13 mouse cellular contexts compared by ENCODE assay signal in genomic region chr2:35502561-35502960, GRCm38 (mm10). TPM values are rescaled to one million over a fixed set of nuclear protein-coding genes. Genes with fewer than 3 reads are reported as not detected.
DNase-seq lines count a peak whose midpoint lies in the region; ATAC-seq and TF ChIP-seq lines count a peak whose summit lies in the region.
"Had no signal": no experiment of that assay in that cellular context is flagged by ENCODE, and none has a peak within 500 bp of the region (broad histone marks: within the 10 kb centered on the region; RNA-seq: fewer than 3 reads in every experiment).

No protein-coding gene starts in this region.

- TF ChIP-seq EP300 in liver, embryonic 14.5 days (IDR thresholded peaks at IDR 0.05; ENCODE audit: low read depth), result no peak

- H3K27me3 ChIP-seq in kidney, embryonic 15.5 days, result no peaks in the 10 kb centered on the region
- no peaks in the 10 kb centered on the region for H3K27me3 ChIP-seq in kidney, adult 2 months (replicated peaks; ENCODE audit: control insufficient read depth, insufficient read depth, low read length)
- no peaks in the 10 kb centered on the region for H3K27me3 ChIP-seq in liver, embryonic 14.5 days (ENCODE audit: control insufficient read depth, insufficient read depth, low read length)
- H3K27me3 ChIP-seq in midbrain, embryonic 10.5 days (ENCODE audit: low read depth, poor library complexity, severe bottlenecking), result no peaks in the 10 kb centered on the region
- H3K27me3 ChIP-seq in hindbrain, embryonic 16.5 days (replicated peaks; ENCODE audit: control insufficient read depth, insufficient read depth, low read length), result no peaks in the 10 kb centered on the region
- H3K27me3 ChIP-seq: forebrain, embryonic 12.5 days; lung, embryonic 15.5 days; midbrain, embryonic 13.5 days had no signal

- H3K4me3 ChIP-seq in kidney, embryonic 15.5 days (replicated peaks), result no peak overlapping the region
- no peak overlapping the region for H3K4me3 ChIP-seq in kidney, adult 2 months (ENCODE audit: insufficient read depth, low read depth, low read length)
- no peak overlapping the region for H3K4me3 ChIP-seq in liver, embryonic 14.5 days (ENCODE audit: insufficient read depth in 1 of 2, low read depth in 2 of 2, low read length in 2 of 2)
- no peak overlapping the region for H3K4me3 ChIP-seq in midbrain, embryonic 10.5 days
- H3K4me3 ChIP-seq in hindbrain, embryonic 16.5 days (ENCODE audit: low read length), result no peak overlapping the region
- H3K4me3 ChIP-seq: forebrain, embryonic 12.5 days; lung, embryonic 15.5 days; midbrain, embryonic 13.5 days had no signal

- TF ChIP-seq POLR2A in kidney, adult 2 months (IDR thresholded peaks at IDR 0.05; ENCODE audit: low read depth, low read length), result no peak

- no peak for ATAC-seq in kidney, embryonic 15.5 days (replicated peaks; ENCODE audit: low FRiP score)
- 0 out of 2 replicates have a peak, but pooled peaks have one; percentile 13 for ATAC-seq in common myeloid progenitor, adult 5-6 weeks (replicated peaks; ENCODE audit: low read depth, poor library complexity, severe bottlenecking)
- ATAC-seq in erythroblast, adult 5-6 weeks (replicated peaks; ENCODE audit: low FRiP score, poor library complexity, severe bottlenecking), result 0 out of 2 replicates have a peak, but pooled peaks have one; percentile 48
- ATAC-seq in liver, embryonic 14.5 days (ENCODE audit: insufficient read depth), result peak; percentile 31; the same call in 1 of the 2 replicates
- no peak for ATAC-seq in hindbrain, embryonic 16.5 days
- ATAC-seq: midbrain, embryonic 13.5 days had no signal

- H3K4me1 ChIP-seq in kidney, embryonic 15.5 days, result peaks cover 49% of the 10 kb centered on the region
- no peaks in the 10 kb centered on the region for H3K4me1 ChIP-seq in kidney, adult 2 months (ENCODE audit: control insufficient read depth, insufficient read depth, low read length)
- peaks cover 75 to 90% of the 10 kb centered on the region in 2 experiments for H3K4me1 ChIP-seq in liver, embryonic 14.5 days (replicated peaks; ENCODE audit: control insufficient read depth in 2 of 2, insufficient read depth in 2 of 2, low read length in 1 of 2)
- peaks cover 15% of the 10 kb centered on the region for H3K4me1 ChIP-seq in midbrain, embryonic 10.5 days
- H3K4me1 ChIP-seq in hindbrain, embryonic 16.5 days (ENCODE audit: control insufficient read depth, insufficient read depth, low read depth, low read length), result peaks cover 7% of the 10 kb centered on the region
- H3K4me1 ChIP-seq: midbrain, embryonic 13.5 days had no signal

- H3K9me3 ChIP-seq in kidney, embryonic 15.5 days (replicated peaks), result no peaks in the 10 kb centered on the region
- H3K9me3 ChIP-seq in liver, embryonic 14.5 days (ENCODE audit: control insufficient read depth, low read length), result no peaks in the 10 kb centered on the region; the same call in 1 of the 2 replicates
- no peaks in the 10 kb centered on the region for H3K9me3 ChIP-seq in midbrain, embryonic 10.5 days (replicated peaks)
- H3K9me3 ChIP-seq in hindbrain, embryonic 16.5 days (ENCODE audit: control insufficient read depth, low read length), result no peaks in the 10 kb centered on the region
- H3K9me3 ChIP-seq: forebrain, embryonic 12.5 days; lung, embryonic 15.5 days; midbrain, embryonic 13.5 days had no signal

- WGBS in kidney, embryonic 15.5 days, result 81% methylated on average over 3 of the region's 3 CpGs
- 88% methylated on average over 3 of the region's 3 CpGs for WGBS in kidney, adult 2 months
- 50% methylated on average over 3 of the region's 3 CpGs for WGBS in liver, embryonic 14.5 days (ENCODE audit: insufficient replicate concordance)
- WGBS in midbrain, embryonic 10.5 days, result 87% methylated on average over 3 of the region's 3 CpGs
- 78% methylated on average over 3 of the region's 3 CpGs for WGBS in hindbrain, embryonic 16.5 days

- H3K4me2 ChIP-seq in kidney, embryonic 15.5 days, result no peak overlapping the region
- H3K4me2 ChIP-seq in liver, embryonic 14.5 days (ENCODE audit: low read depth), result peak overlapping the region; percentile 42
- H3K4me2 ChIP-seq in hindbrain, embryonic 16.5 days (ENCODE audit: low read length), result no peak overlapping the region
- H3K4me2 ChIP-seq: forebrain, embryonic 12.5 days; hindbrain, embryonic 14.5 days; lung, embryonic 15.5 days; midbrain, embryonic 13.5 days had no signal

- DNase-seq in kidney, adult 2 months, result no peak
- no peak for DNase-seq in liver, embryonic 14.5 days (ENCODE audit: low read depth in 3 of 3, low spot score in 3 of 3)
- DNase-seq in midbrain, embryonic 10.5 days (ENCODE audit: low spot score), result no peak
- DNase-seq: cerebellum, adult 11 months; kidney, postnatal 14 days had no signal

- no peak overlapping the region for H3K9ac ChIP-seq in kidney, embryonic 15.5 days
- no peak overlapping the region; the same call in 1 of the 2 replicates for H3K9ac ChIP-seq in liver, embryonic 14.5 days (replicated peaks)
- no peak overlapping the region for H3K9ac ChIP-seq in hindbrain, embryonic 16.5 days (ENCODE audit: low read depth, low read length)
- H3K9ac ChIP-seq: forebrain, embryonic 12.5 days; hindbrain, embryonic 14.5 days; lung, embryonic 15.5 days; midbrain, embryonic 13.5 days had no signal

- TF ChIP-seq CTCF in kidney, adult 2 months (conservative IDR thresholded peaks at IDR 0.05; ENCODE audit: insufficient read depth, insufficient read length, low read depth, low read length), result no peak
- no peak for TF ChIP-seq CTCF in liver, embryonic 14.5 days (IDR thresholded peaks at IDR 0.05; ENCODE audit: low read depth)

- H3K36me3 ChIP-seq in kidney, embryonic 15.5 days, result no peaks in the 10 kb centered on the region
- no peaks in the 10 kb centered on the region for H3K36me3 ChIP-seq in kidney, adult 2 months (ENCODE audit: control insufficient read depth, insufficient read depth, low read length)
- no peaks in the 10 kb centered on the region for H3K36me3 ChIP-seq in liver, embryonic 14.5 days (replicated peaks; ENCODE audit: control insufficient read depth, insufficient read depth, low read depth)
- H3K36me3 ChIP-seq in midbrain, embryonic 10.5 days, result no peaks in the 10 kb centered on the region
- H3K36me3 ChIP-seq in hindbrain, embryonic 16.5 days (ENCODE audit: control insufficient read depth, insufficient read depth, low read length), result no peaks in the 10 kb centered on the region
- H3K36me3 ChIP-seq: forebrain, embryonic 12.5 days; lung, embryonic 15.5 days; midbrain, embryonic 13.5 days had no signal

- peak overlapping the region; percentile 85; the same call in 1 of the 2 replicates for H3K27ac ChIP-seq in kidney, embryonic 15.5 days
- H3K27ac ChIP-seq in kidney, adult 2 months (ENCODE audit: insufficient read depth, low read depth, low read length), result no peak overlapping the region
- peak overlapping the region; percentile 79 for H3K27ac ChIP-seq in liver, embryonic 14.5 days
- no peak overlapping the region for H3K27ac ChIP-seq in midbrain, embryonic 10.5 days (replicated peaks)
- no peak overlapping the region for H3K27ac ChIP-seq in hindbrain, embryonic 16.5 days (ENCODE audit: low read depth, low read length)
- H3K27ac ChIP-seq: forebrain, embryonic 12.5 days; hindbrain, embryonic 14.5 days; midbrain, embryonic 13.5 days had no signal

RNA-seq across cellular contexts. Expression of gene Ggta1, which starts 39.5 kb away (rescaled TPM):
- polyA plus RNA-seq in kidney, embryonic 15.5 days (2015; fragmentation: Nextera tagmentation; extraction: Ambion mirVana), result 20.5 and 22.3 TPM in 2 replicates
- 4.6 and 6.1 TPM in 2 replicates for polyA plus RNA-seq in kidney, adult 2 months (2012; rRNA removed)
- 64.2 and 72.5 TPM in 2 replicates for total RNA-seq in common myeloid progenitor, adult 5-6 weeks (2017)
- total RNA-seq in erythroblast, adult 5-6 weeks (2015; ENCODE audit: low replicate concordance), result 7.9 and 9.8 TPM in 2 replicates
- total RNA-seq in erythroblast, adult 5-6 weeks (2017; ENCODE audit: low replicate concordance), result 18.4 and 20.8 TPM in 2 replicates
- polyA plus RNA-seq in liver, embryonic 14.5 days (2012; rRNA removed), result 4.4 and 6.3 TPM in 2 replicates
- polyA plus RNA-seq in liver, embryonic 14.5 days (2014; fragmentation: Nextera tagmentation; extraction: Ambion mirVana), result 7.0 and 7.6 TPM in 2 replicates
- 5.0 and 6.0 TPM in 2 replicates for polyA plus RNA-seq in midbrain, embryonic 10.5 days (2016; fragmentation: Nextera tagmentation; extraction: Ambion mirVana)
- polyA plus RNA-seq in hindbrain, embryonic 16.5 days (2015; fragmentation: Nextera tagmentation; extraction: Ambion mirVana), result 7.1 and 9.2 TPM in 2 replicates

RNA-seq across cellular contexts. Expression of gene Dab2ip, which starts 55.5 kb away (rescaled TPM):
- 37.5 and 40.4 TPM in 2 replicates for polyA plus RNA-seq in kidney, embryonic 15.5 days (2015; fragmentation: Nextera tagmentation; extraction: Ambion mirVana)
- 32.9 and 42.9 TPM in 2 replicates for polyA plus RNA-seq in kidney, adult 2 months (2012; rRNA removed)
- total RNA-seq in common myeloid progenitor, adult 5-6 weeks (2017), result 4.2 and 10.1 TPM in 2 replicates
- 0.19 and 2.3 TPM in 2 replicates for total RNA-seq in erythroblast, adult 5-6 weeks (2015; ENCODE audit: low replicate concordance)
- 1.4 and 2.2 TPM in 2 replicates for total RNA-seq in erythroblast, adult 5-6 weeks (2017; ENCODE audit: low replicate concordance)
- polyA plus RNA-seq in liver, embryonic 14.5 days (2012; rRNA removed), result 3.9 and 4.0 TPM in 2 replicates
- polyA plus RNA-seq in liver, embryonic 14.5 days (2014; fragmentation: Nextera tagmentation; extraction: Ambion mirVana), result 3.2 and 3.6 TPM in 2 replicates
- polyA plus RNA-seq in midbrain, embryonic 10.5 days (2016; fragmentation: Nextera tagmentation; extraction: Ambion mirVana), result 19.7 and 24.7 TPM in 2 replicates
- 27.6 and 33.9 TPM in 2 replicates for polyA plus RNA-seq in hindbrain, embryonic 16.5 days (2015; fragmentation: Nextera tagmentation; extraction: Ambion mirVana)

Comparison
In these comparisons a context has a peak if more than half of its experiments do, and no peak if none do; other contexts are left out.
1. H3K27ac ChIP-seq: peak in kidney, embryonic 15.5 days (single experiment) and liver, embryonic 14.5 days (single experiment); none in kidney, adult 2 months (single experiment), midbrain, embryonic 10.5 days (single experiment) and hindbrain, embryonic 16.5 days (single experiment).
2. ATAC-seq: peak in common myeloid progenitor, adult 5-6 weeks (single experiment), erythroblast, adult 5-6 weeks (single experiment) and liver, embryonic 14.5 days (single experiment); none in kidney, embryonic 15.5 days (single experiment) and hindbrain, embryonic 16.5 days (single experiment).